Mouse (Mus musculus) lung, postnatal 36 days (tissue): ENCODE data around the gene Rapgef4.

Source experiments
- DNase-seq: peaks from one replicate; pipeline ENCODE4 v3.0.0; 2022; ENCODE audit warnings: mixed read lengths

Rapgef4 gene

DNA sequence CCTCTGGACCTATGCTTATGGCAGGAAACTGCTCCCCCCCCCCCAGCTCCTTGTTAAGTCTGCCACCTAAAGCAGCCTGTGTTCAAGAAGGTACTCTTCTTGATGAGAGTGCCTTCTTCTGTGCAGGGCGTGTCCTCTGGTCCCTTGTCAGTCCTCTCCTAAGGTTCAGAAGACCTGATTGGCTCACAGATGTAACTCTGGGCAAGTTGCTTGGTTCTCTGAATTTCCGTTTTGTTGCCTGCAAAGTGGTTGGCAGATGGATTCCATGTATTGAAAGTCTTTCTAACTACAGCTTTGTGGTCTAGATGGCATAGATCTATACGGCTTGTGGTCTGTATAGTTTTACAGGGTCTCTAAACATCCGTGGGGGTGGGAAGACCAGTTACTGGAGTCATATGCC is 101.8 kb downstream of the Rapgef4 start:
- no peak for DNase-seq

DNA sequence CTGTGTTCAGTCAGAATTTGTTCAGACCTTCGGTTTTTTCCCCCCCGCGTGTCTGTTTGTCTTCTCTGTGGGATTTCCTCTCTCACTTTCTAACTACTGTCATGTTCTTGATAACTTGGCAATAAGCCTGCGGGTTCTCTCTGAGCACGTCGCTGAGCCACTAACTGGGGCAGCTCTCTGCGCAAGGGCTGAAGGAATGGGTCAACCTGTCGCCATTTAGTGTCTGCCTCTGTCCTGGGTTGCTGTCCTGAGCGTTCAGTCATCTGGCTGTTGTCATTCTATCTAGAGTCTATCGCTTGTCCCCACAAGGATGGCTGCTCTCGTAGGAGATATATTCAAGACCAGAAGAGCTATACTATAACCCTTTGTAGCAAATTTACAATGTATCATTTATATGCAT is 107.8 kb downstream of the Rapgef4 start:
- no peak for DNase-seq

DNA sequence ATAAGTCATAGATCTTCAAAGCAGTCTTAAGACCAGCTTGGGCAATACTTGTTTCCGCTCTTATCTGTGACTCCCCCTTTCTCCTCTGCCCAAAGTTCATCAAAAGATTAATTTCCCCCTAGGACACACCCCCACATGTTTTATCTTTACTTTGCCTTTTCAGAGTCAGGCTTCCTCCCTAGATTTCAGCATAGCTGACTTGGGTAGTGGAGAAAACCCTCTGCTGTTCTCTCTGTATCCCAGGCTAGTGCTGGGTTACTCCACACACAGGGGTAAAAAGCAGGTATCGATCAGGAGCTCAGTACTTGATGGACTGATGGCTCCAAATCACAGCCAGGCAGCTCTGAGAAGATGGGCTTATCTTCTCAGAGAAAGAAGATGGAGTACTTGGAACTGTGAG is 109.0 kb downstream of the Rapgef4 start:
- DNase-seq: no peak

- DNase-seq: no peak
Measured at GRCm38 (mm10) chr2:72092046-72092445, 111.0 kb downstream of the Rapgef4 start.

- no peak for DNase-seq
Measured at GRCm38 (mm10) chr2:72093402-72094037, 112.5 kb downstream of the Rapgef4 start.

DNA sequence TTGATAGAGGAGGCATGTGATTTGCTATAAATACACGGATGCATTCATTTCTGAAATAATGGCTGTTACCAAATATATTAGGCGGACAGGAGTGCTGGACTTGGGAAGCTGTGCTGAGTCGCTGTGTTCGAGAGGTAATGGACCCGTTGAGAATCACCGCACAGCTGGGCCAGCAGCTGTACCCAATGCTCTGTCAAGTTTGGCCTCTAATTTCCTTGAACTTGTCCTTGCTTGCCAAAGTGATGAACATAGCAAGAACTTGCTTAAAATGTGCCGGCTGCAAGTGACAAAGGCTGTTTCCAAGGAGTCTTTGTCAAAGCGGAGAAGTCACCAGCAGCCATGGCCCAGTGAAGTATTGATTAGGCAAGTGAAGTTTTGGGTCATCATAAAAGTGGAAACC is 113.0 kb downstream of the Rapgef4 start:
- no peak for DNase-seq

DNA sequence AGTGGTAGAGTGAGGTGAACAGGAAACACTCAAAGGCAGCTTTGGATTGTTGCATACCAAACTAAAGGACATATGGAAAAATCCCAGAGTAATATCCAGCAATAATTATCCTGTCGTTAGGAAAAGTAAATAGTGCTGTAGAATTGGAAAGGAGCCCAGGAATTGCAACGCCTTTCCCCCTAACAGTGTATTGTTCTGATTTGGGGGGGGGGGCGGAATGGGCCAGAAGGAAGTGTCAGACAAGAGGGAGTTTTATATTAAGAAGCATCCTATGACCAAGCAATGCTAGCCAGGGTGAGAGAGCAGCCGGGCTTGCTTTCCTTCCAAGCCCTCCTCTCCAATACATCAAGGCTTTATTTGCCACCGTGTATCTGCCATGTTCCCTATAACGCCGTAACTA is 113.4 kb downstream of the Rapgef4 start:
- peak; percentile 46 for DNase-seq

DNA sequence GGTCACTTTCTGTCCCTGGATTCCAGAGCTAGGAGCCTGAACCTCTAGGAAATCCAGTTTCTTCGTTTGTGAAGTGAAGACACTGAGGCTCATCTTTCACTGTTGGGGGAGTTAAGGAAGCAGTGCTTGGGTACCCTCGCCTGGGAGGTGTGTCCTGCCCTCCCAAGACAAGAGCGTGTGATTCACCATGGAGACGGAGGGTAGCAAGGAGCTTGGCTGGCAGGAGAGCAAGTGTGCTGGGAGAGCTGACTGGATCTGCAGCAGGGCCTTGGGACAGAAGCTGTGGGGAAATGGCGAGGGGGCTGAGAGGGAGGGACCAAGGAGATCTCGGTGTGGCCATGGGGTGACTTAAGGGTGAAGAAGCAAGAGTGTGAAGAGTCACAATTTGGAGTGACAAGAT is 114.0 kb downstream of the Rapgef4 start:
- no peak for DNase-seq

GRCm38 (mm10) chr2:72096345-72096744 is 115.3 kb downstream of the Rapgef4 start:
- peak; percentile 81 for DNase-seq

DNA sequence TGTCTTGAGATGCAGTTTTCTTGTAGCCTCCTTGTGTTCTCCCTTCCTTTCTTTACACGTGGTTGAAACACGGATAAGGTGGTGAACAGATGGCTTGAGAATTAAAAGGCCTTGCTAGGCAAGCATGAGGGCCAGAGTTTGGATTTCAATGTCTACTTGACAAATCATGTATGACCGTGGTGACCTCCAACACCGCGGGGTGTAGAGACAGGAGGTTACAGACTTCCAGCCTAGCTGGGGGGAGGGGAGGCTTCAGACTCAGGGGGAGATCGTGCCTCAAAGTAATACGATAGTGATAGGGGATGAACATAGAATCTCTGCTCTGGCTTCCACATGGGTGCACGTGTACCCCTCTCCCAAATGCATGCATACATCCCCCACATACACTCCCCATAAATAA is 117.3 kb downstream of the Rapgef4 start:
- DNase-seq: no peak

DNA sequence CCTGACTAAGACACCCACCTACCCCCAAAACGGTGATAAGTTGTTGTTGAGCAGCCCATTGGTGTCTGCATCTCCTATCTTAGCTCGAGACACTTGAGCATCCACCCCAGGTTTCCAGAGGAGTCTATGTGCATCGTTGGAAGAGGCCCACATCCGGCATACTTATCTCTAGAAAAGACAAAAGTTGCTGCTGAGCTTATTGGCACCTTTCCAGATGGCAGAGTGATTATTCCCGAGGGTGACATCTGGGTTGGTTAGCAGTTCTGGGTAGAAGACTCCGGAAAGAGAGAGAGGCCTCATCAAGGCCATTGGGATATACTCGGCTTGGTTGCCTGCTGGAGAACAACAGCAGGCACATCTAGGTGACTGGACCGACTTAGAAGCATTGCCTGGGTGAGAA is 123.6 kb downstream of the Rapgef4 start:
- no peak for DNase-seq

GRCm38 (mm10) chr2:72107525-72108180 is 126.6 kb downstream of the Rapgef4 start:
- DNase-seq: peak; percentile 47

GRCm38 (mm10) chr2:72108448-72109312 is 127.6 kb downstream of the Rapgef4 start:
- DNase-seq: no peak

- DNase-seq: no peak
Measured at GRCm38 (mm10) chr2:72110404-72110803, 129.4 kb downstream of the Rapgef4 start.

GRCm38 (mm10) chr2:72113716-72114115 is 132.7 kb downstream of the Rapgef4 start:
- no peak for DNase-seq

- peak; percentile 46 for DNase-seq
Measured at GRCm38 (mm10) chr2:72114148-72114559, 133.1 kb downstream of the Rapgef4 start.

GRCm38 (mm10) chr2:72116103-72116502 is 135.1 kb downstream of the Rapgef4 start:
- DNase-seq: peak; percentile 25

DNA sequence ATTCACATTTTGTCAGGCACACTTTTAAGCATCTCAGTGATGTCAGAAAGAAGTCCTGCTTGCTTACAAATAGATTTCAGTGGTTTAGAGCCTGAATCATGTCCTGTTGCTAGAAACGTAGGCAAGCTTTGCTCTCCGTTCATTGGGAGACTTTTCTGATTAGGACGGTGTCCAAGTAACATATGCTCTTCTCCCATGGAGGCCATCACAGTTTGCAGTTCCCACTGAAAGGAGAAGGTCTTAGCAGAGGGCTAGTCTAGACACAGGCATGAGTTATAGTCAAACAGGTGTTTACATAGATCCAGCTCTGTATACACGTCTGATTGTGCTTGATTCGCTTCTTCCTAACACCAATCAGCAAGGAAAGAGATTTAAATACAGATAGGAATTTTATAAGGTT is 135.7 kb downstream of the Rapgef4 start:
- no peak for DNase-seq

- peak; percentile 31 for DNase-seq
Measured at GRCm38 (mm10) chr2:72117138-72118011, 136.3 kb downstream of the Rapgef4 start.

DNA sequence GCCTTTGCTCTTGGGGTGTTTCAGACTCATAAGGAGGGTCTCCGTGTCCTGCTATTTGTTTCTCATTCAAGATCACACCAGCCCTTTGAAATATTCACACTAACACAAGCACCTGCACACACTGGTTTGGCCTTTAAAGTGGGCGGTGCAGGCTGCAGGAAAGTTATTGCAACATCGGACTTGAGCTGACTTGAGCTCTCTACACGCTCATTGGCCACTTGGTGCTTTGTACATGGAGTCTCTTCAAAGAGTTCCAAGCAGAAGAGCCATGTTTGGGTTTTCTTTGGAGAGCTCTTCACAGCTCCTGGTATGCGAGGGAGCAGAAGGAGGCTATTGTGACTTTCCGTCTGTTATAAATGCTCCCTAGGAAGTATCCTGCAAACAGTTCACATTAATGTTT is 139.2 kb downstream of the Rapgef4 start:
- DNase-seq: peak; percentile 88

DNA sequence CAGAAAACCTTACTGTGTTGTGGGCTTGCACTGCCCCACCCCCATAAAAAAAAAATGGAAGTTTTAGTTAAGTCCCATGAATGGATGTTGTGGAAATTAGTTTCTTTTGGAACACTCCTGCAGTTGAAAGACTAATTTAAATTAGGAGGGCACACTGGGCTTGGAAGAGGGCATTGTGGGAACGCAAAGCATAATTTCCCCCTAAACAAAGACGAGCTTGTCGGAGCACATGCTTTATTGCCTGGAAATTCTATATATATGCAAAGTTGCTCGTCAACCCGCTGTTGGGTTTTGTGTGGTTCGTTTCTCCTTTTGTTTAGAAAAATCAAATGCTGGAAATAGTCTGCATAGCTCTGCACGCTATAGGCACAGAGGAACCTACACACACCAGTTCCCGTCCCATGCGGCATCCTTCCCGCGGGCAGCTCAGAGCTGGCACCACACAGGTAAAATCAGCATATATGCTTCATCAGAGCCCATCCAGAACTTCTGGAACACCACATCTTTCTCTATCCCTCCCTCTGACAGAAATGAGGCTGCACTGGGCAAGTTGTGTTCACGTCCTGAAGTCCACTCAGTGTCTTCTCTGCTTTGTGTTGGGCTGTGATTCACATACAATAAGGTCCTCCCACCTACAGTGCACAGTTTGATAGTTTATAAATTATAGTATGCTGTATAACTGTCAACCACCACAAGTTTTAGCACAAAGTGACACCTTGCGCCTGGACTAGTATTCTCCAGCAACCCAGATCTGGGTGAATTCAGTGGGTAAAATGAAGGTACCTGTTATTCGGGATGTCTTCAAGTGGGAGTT is 141.6 kb downstream of the Rapgef4 start:
- DNase-seq: no peak

DNA sequence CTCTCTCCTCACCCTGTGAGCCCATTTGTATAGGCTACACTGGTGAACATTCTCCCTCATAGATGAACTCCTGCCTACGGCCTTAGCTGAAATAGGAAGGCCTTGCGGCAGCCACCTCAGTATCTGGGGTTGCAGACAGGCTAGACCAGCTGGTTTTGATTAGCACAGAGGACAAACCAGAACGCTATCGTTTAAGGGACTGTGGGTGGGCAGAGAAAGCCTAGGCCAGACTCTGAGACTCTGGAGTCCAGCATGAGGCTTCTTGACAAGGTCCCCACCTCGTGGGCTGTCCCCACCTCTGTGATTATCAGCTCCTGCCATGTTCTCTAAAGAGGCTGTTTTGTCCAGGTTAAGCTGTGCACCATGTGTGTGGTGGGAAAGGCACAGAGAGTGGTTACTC is 142.8 kb downstream of the Rapgef4 start:
- DNase-seq: no peak
